Mouse (Mus musculus): ENCODE data around the gene Itpr3. TPM values are rescaled to one million over a fixed set of nuclear protein-coding genes. Genes with fewer than 3 reads are reported as not detected.

Gene Itpr3
- polyA plus RNA-seq, 1 experiment: 27.6 TPM

GRCm38 (mm10) chr17:27165054-27165773, 108.1 kb downstream of the Itpr3 start:
- 20% methylated on average over 8 of the region's 8 CpGs for WGBS
- DNase-seq (ENCODE audit: low read depth, low spot score): no peak

- 58% methylated on average over 6 of the region's 6 CpGs for WGBS
- no peak for DNase-seq (ENCODE audit: low read depth, low spot score)
These were observed 109.8 kb downstream of the Itpr3 start for GRCm38 (mm10) chr17:27166901-27167300.

GRCm38 (mm10) chr17:27167545-27167944, 110.4 kb downstream of the Itpr3 start, which contains the start of gene Ip6k3:
Gene Ip6k3, minus strand, starts transcription at chr17:27167795.
- WGBS: 55% methylated on average over 4 of the region's 4 CpGs
- DNase-seq (ENCODE audit: low read depth, low spot score): no peak

GRCm38 (mm10) chr17:27168569-27168968, 111.5 kb downstream of the Itpr3 start:
- whole genome bisulfite sequencing: 89% methylated on average over 4 of the region's 4 CpGs
- no peak for DNase-seq (ENCODE audit: low read depth, low spot score)

GRCm38 (mm10) chr17:27169952-27170695, 113.0 kb downstream of the Itpr3 start:
- 73% methylated on average over 11 of the region's 11 CpGs for WGBS
- no peak for DNase-seq (ENCODE audit: low read depth, low spot score)

- 62% methylated on average over 5 of the region's 5 CpGs for WGBS
- no peak for DNase-seq (ENCODE audit: low read depth, low spot score)
These were observed 114.0 kb downstream of the Itpr3 start for GRCm38 (mm10) chr17:27171121-27171520.

Other genes with a start within 250 kb of the Itpr3 start
- gene Nkx2-5, start 212.3 kb upstream of the Itpr3 start, polyA plus RNA-seq (2012; rRNA removed): not detected in 2 replicates
- 7.3 and 8.5 TPM in 2 replicates for gene Kifc5b, start 140.2 kb upstream of the Itpr3 start, polyA plus RNA-seq (2012; rRNA removed)
- 36.2 and 38.6 TPM in 2 replicates for gene Phf1, start 124.3 kb upstream of the Itpr3 start, polyA plus RNA-seq (2012; rRNA removed)
- gene Cuta, start 117.7 kb upstream of the Itpr3 start, polyA plus RNA-seq (2012; rRNA removed): 148 and 177 TPM in 2 replicates
- gene Syngap1, start 116.1 kb upstream of the Itpr3 start, polyA plus RNA-seq (2012; rRNA removed): 4.0 and 7.5 TPM in 2 replicates
- gene Zbtb9, start 84.1 kb upstream of the Itpr3 start, polyA plus RNA-seq (2012; rRNA removed): 8.3 and 11.3 TPM in 2 replicates
- 289 and 292 TPM in 2 replicates for gene Bak1, start 28.3 kb upstream of the Itpr3 start, polyA plus RNA-seq (2012; rRNA removed)
- 156 and 165 TPM in 2 replicates for gene Uqcc2, start 76.6 kb downstream of the Itpr3 start, polyA plus RNA-seq (2012; rRNA removed)
- 0.09 and 0.14 TPM in 2 replicates for gene Ip6k3, start 110.5 kb downstream of the Itpr3 start, polyA plus RNA-seq (2012; rRNA removed)
- 49.6 and 59.5 TPM in 2 replicates for gene Lemd2, start 147.2 kb downstream of the Itpr3 start, polyA plus RNA-seq (2012; rRNA removed)

Data from large intestine, adult 2 months (tissue).